Mouse (Mus musculus) embryonic facial prominence, embryonic 10.5 days (tissue): ENCODE measurements around the gene Kcnh1. TPM values are rescaled to one million over a fixed set of nuclear protein-coding genes. Genes with fewer than 3 reads are reported as not detected.

ENCODE experiments used
- DNase-seq: peaks from one replicate; pipeline ENCODE4 v3.0.0-alpha.2; 2017; ENCODE audit warnings: low spot score
- H3K27ac ChIP-seq: fragments of 300-500 bp; sonication (generic); replicated peaks from 2 replicates; pipeline ENCODE4 v1.5.1; 2016; ENCODE audit warnings: mild to moderate bottlenecking
- H3K27me3 ChIP-seq: fragments of 300-500 bp; sonication (generic); replicated peaks from 2 replicates; pipeline ENCODE4 v1.6.1; 2016; ENCODE audit warnings: low read depth, mild to moderate bottlenecking; ENCODE audit not compliant: poor library complexity, severe bottlenecking
- H3K36me3 ChIP-seq: fragments of 300-500 bp; sonication (generic); replicated peaks from 2 replicates; pipeline ENCODE4 v1.6.1; 2016; ENCODE audit warnings: mild to moderate bottlenecking, moderate library complexity
- H3K4me1 ChIP-seq: fragments of 300-500 bp; sonication (generic); 2 replicates; pipeline ENCODE4 v1.6.1; 2016
- H3K4me3 ChIP-seq: fragments of 300-500 bp; sonication (generic); 2 replicates; pipeline ENCODE4 v1.5.1; 2016; ENCODE audit warnings: mild to moderate bottlenecking, moderate library complexity
- H3K9me3 ChIP-seq: fragments of 300-500 bp; sonication (generic); 2 replicates; pipeline ENCODE4 v1.6.1; 2016; ENCODE audit warnings: mild to moderate bottlenecking
- WGBS: fragments of 180-500 bp; shearing (Covaris S2); methylation state at CpG from one replicate; pipeline ENCODE4 v1.1.7; 2016; 5-methylcytosine and 5-hydroxymethylcytosine counted together
- polyA plus RNA-seq: library from polyadenylated mRNA; unstranded; fragments of >200 nt; fragmentation: Nextera tagmentation; extraction: Ambion mirVana; gene quantifications from 2 replicates; pipeline ENCODE4 v1.2.1, GENCODE M21; 2016

Kcnh1 gene
- polyA plus RNA-seq, 1 experiment from 2014 or later: 0.57 TPM

GRCm38 (mm10) chr1:192559341-192559740 is 368.8 kb downstream of the Kcnh1 start:
- Histone ChIP-seq H3K36me3 (no peaks in the 10 kb centered on the region), H3K4me1 (no peaks in the 10 kb centered on the region), H3K27me3 (no peaks in the 10 kb centered on the region), H3K27ac (no peak overlapping the region), H3K9me3 (no peaks in the 10 kb centered on the region), H3K4me3 (no peak overlapping the region)
- DNase-seq: no peak
- 83% methylated on average over 1 of the region's 1 CpGs for WGBS

Other genes starting within 250 kb of the Kcnh1 start
- 0.75 and 1.7 TPM in 2 replicates for gene Rd3, start 213.4 kb upstream of the Kcnh1 start, polyA plus RNA-seq
- gene Traf5, start 98.2 kb upstream of the Kcnh1 start, polyA plus RNA-seq: 3.1 and 4.5 TPM in 2 replicates
- 14.5 and 15.0 TPM in 2 replicates for gene Rcor3, start 52.7 kb upstream of the Kcnh1 start, polyA plus RNA-seq